Mouse (Mus musculus) embryonic facial prominence, embryonic 12.5 days (tissue): ENCODE measurements around the gene Sipa1l1. TPM values are rescaled to one million over a fixed set of nuclear protein-coding genes. Genes with fewer than 3 reads are reported as not detected.
"Not testable (repeated sequence)": the region's sequence is repeated elsewhere in the genome, so short reads cannot be mapped to it uniquely, and the experiment has no call there.

Source experiments
- ATAC-seq: fragments of 200-750 bp; cut with Nextera tagmentation; 2 replicates; pipeline ENCODE4 v1.8.0; 2017; ENCODE audit not compliant: insufficient number of reproducible peaks, insufficient read depth, low FRiP score, low TSS enrichment
- H3K27ac ChIP-seq: fragments of 300-500 bp; sonication (generic); 2 replicates; pipeline ENCODE4 v1.5.1; 2016; ENCODE audit warnings: mild to moderate bottlenecking
- H3K27me3 ChIP-seq: fragments of 300-500 bp; sonication (generic); 2 replicates; pipeline ENCODE4 v1.6.1; 2016; ENCODE audit warnings: mild to moderate bottlenecking, moderate library complexity
- H3K36me3 ChIP-seq: fragments of 300-500 bp; sonication (generic); 2 replicates; pipeline ENCODE4 v1.6.1; 2016; ENCODE audit warnings: mild to moderate bottlenecking
- H3K4me1 ChIP-seq: fragments of 300-500 bp; sonication (generic); 2 replicates; pipeline ENCODE4 v1.6.1; 2016
- H3K4me2 ChIP-seq: fragments of 300-500 bp; sonication (generic); replicated peaks from 2 replicates; pipeline ENCODE4 v1.6.1; 2016; ENCODE audit warnings: mild to moderate bottlenecking, moderate library complexity
- H3K4me3 ChIP-seq: fragments of 300-500 bp; sonication (generic); 2 replicates; pipeline ENCODE4 v1.5.1; 2016; ENCODE audit warnings: mild to moderate bottlenecking
- H3K9ac ChIP-seq: fragments of 300-500 bp; sonication (generic); 2 replicates; pipeline ENCODE4 v1.6.1; 2016; ENCODE audit warnings: mild to moderate bottlenecking, moderate library complexity
- H3K9me3 ChIP-seq: fragments of 300-500 bp; sonication (generic); 2 replicates; pipeline ENCODE4 v1.6.1; 2016; ENCODE audit warnings: mild to moderate bottlenecking, moderate library complexity
- WGBS: fragments of 180-500 bp; shearing (Covaris S2); methylation state at CpG from one replicate; pipeline ENCODE4 v1.1.7; 2016; 5-methylcytosine and 5-hydroxymethylcytosine counted together
- polyA plus RNA-seq: library from polyadenylated mRNA; unstranded; fragments of >200 nt; fragmentation: Nextera tagmentation; extraction: Ambion mirVana; gene quantifications from 2 replicates; pipeline ENCODE4 v1.2.1, GENCODE M21; 2016

The Sipa1l1 gene
- polyA plus RNA-seq, 1 experiment from 2014 or later, result 41.3 TPM

- Histone ChIP-seq H3K27me3 (no peaks in the 10 kb centered on the region), H3K9me3 (no peaks in the 10 kb centered on the region), H3K27ac (no peak overlapping the region), H3K36me3 (no peaks in the 10 kb centered on the region), H3K4me3 (no peak overlapping the region), H3K4me2 (no peak overlapping the region), H3K9ac (no peak overlapping the region), H3K4me1 (peaks cover 20% of the 10 kb centered on the region)
- WGBS, result 39% methylated on average over 2 of the region's 2 CpGs
- no peak for ATAC-seq
Observed at GRCm38 (mm10) chr12:82476580-82476979, 307.5 kb downstream of the Sipa1l1 start.

- Histone ChIP-seq H3K27ac (no peak overlapping the region), H3K4me3 (no peak overlapping the region), H3K9ac (no peak overlapping the region), H3K36me3 (no peaks in the 10 kb centered on the region), H3K9me3 (no peaks in the 10 kb centered on the region), H3K4me2 (0 out of 2 replicates have a peak overlapping the region, but pooled peaks have one; percentile 1), H3K27me3 (no peaks in the 10 kb centered on the region), H3K4me1 (peaks cover 20% of the 10 kb centered on the region)
- 26% methylated on average over 5 of the region's 5 CpGs for WGBS
- no peak for ATAC-seq
Observed at GRCm38 (mm10) chr12:82477826-82478225, 308.7 kb downstream of the Sipa1l1 start.

- Histone ChIP-seq H3K27me3 (no peaks in the 10 kb centered on the region), H3K27ac (no peak overlapping the region), H3K4me2 (0 out of 2 replicates have a peak overlapping the region, but pooled peaks have one; percentile 1), H3K4me1 (peaks cover 20% of the 10 kb centered on the region), H3K4me3 (no peak overlapping the region), H3K9ac (no peak overlapping the region), H3K36me3 (no peaks in the 10 kb centered on the region), H3K9me3 (no peaks in the 10 kb centered on the region)
- WGBS, result 9% methylated on average over 8 of the region's 8 CpGs
- no peak for ATAC-seq
Observed at GRCm38 (mm10) chr12:82478256-82478655, 309.1 kb downstream of the Sipa1l1 start.

GRCm38 (mm10) chr12:82479393-82479792 is 310.3 kb downstream of the Sipa1l1 start:
- Histone ChIP-seq H3K9me3 (no peaks in the 10 kb centered on the region), H3K27me3 (no peaks in the 10 kb centered on the region), H3K36me3 (no peaks in the 10 kb centered on the region), H3K4me2 (no peak overlapping the region), H3K9ac (no peak overlapping the region), H3K4me1 (peaks cover 20% of the 10 kb centered on the region), H3K4me3 (no peak overlapping the region), H3K27ac (no peak overlapping the region)
- ATAC-seq, result no peak
- WGBS, result 38% methylated on average over 3 of the region's 3 CpGs

GRCm38 (mm10) chr12:82480425-82480824 is 311.3 kb downstream of the Sipa1l1 start:
- H3K4me1 ChIP-seq, result peaks cover 20% of the 10 kb centered on the region
- H3K9me3 ChIP-seq, H3K27ac ChIP-seq, H3K4me2 ChIP-seq, H3K36me3 ChIP-seq, ATAC-seq, H3K27me3 ChIP-seq, H3K9ac ChIP-seq, H3K4me3 ChIP-seq: not testable (repeated sequence)
- 68% methylated on average over 5 of the region's 5 CpGs for WGBS

GRCm38 (mm10) chr12:82485466-82485865 is 316.3 kb downstream of the Sipa1l1 start:
- Histone ChIP-seq H3K27me3 (no peaks in the 10 kb centered on the region), H3K4me1 (no peaks in the 10 kb centered on the region), H3K4me3 (no peak overlapping the region), H3K9ac (no peak overlapping the region), H3K36me3 (no peaks in the 10 kb centered on the region), H3K9me3 (no peaks in the 10 kb centered on the region), H3K4me2 (no peak overlapping the region), H3K27ac (no peak overlapping the region)
- no peak for ATAC-seq
- WGBS, result 72% methylated on average over 2 of the region's 2 CpGs

- Histone ChIP-seq H3K4me3 (no peak overlapping the region), H3K4me1 (no peaks in the 10 kb centered on the region), H3K9ac (no peak overlapping the region), H3K36me3 (no peaks in the 10 kb centered on the region), H3K4me2 (no peak overlapping the region), H3K9me3 (no peaks in the 10 kb centered on the region), H3K27ac (no peak overlapping the region), H3K27me3 (no peaks in the 10 kb centered on the region)
- WGBS, result 53% methylated on average over 6 of the region's 6 CpGs
- ATAC-seq, result no peak
Observed at GRCm38 (mm10) chr12:82486829-82487560, 317.9 kb downstream of the Sipa1l1 start.

GRCm38 (mm10) chr12:82489093-82489492 is 320.0 kb downstream of the Sipa1l1 start:
- Histone ChIP-seq H3K27me3 (no peaks in the 10 kb centered on the region), H3K9ac (no peak overlapping the region), H3K4me1 (no peaks in the 10 kb centered on the region), H3K27ac (no peak overlapping the region), H3K9me3 (no peaks in the 10 kb centered on the region), H3K4me3 (no peak overlapping the region), H3K36me3 (no peaks in the 10 kb centered on the region), H3K4me2 (no peak overlapping the region)
- no peak for ATAC-seq
- WGBS, result 52% methylated on average over 4 of the region's 4 CpGs

GRCm38 (mm10) chr12:82489621-82490020 is 320.5 kb downstream of the Sipa1l1 start:
- Histone ChIP-seq H3K4me1 (no peaks in the 10 kb centered on the region), H3K27me3 (no peaks in the 10 kb centered on the region), H3K9ac (no peak overlapping the region), H3K36me3 (no peaks in the 10 kb centered on the region), H3K4me2 (no peak overlapping the region), H3K27ac (no peak overlapping the region), H3K4me3 (no peak overlapping the region), H3K9me3 (no peaks in the 10 kb centered on the region)
- no peak for ATAC-seq
- 71% methylated on average over 7 of the region's 7 CpGs for WGBS

GRCm38 (mm10) chr12:82492456-82492855 is 323.3 kb downstream of the Sipa1l1 start:
- H3K9ac ChIP-seq, result no peak overlapping the region
- H3K36me3 ChIP-seq, result no peaks in the 10 kb centered on the region
- H3K4me1 ChIP-seq, result no peaks in the 10 kb centered on the region
- no peak overlapping the region for H3K4me3 ChIP-seq
- H3K9me3 ChIP-seq, result no peaks in the 10 kb centered on the region
- 81% methylated on average over 9 of the region's 9 CpGs for WGBS
- no peak overlapping the region for H3K27ac ChIP-seq
- no peak overlapping the region for H3K4me2 ChIP-seq
- no peak for ATAC-seq
- no peaks in the 10 kb centered on the region for H3K27me3 ChIP-seq

GRCm38 (mm10) chr12:82493260-82493659 is 324.1 kb downstream of the Sipa1l1 start:
- ATAC-seq, result peak; percentile 60
- H3K4me2 ChIP-seq, H3K36me3 ChIP-seq, H3K9ac ChIP-seq, H3K9me3 ChIP-seq, H3K27ac ChIP-seq, H3K4me3 ChIP-seq, H3K27me3 ChIP-seq, H3K4me1 ChIP-seq: not testable (repeated sequence)
- 31% methylated on average over 1 of the region's 1 CpGs for WGBS

GRCm38 (mm10) chr12:82495936-82496335 is 326.8 kb downstream of the Sipa1l1 start:
- H3K4me2 ChIP-seq, result no peak overlapping the region
- WGBS, result 73% methylated on average over 4 of the region's 4 CpGs
- no peaks in the 10 kb centered on the region for H3K36me3 ChIP-seq
- H3K9ac ChIP-seq, result no peak overlapping the region
- H3K9me3 ChIP-seq, result no peaks in the 10 kb centered on the region
- H3K4me1 ChIP-seq, result no peaks in the 10 kb centered on the region
- H3K27ac ChIP-seq, result no peak overlapping the region
- no peak overlapping the region for H3K4me3 ChIP-seq
- no peak for ATAC-seq
- no peaks in the 10 kb centered on the region for H3K27me3 ChIP-seq
